Mouse (Mus musculus): Measurements from ENCODE around the gene Gsdme. TPM values are rescaled to one million over a fixed set of nuclear protein-coding genes. Genes with fewer than 3 reads are reported as not detected.

Gsdme gene
- polyA plus RNA-seq, 1 experiment from 2014 or later, result 32.2 TPM

- peak overlapping the region; percentile 71 for H3K9ac ChIP-seq (ENCODE audit: low read length)
- no peaks in the 10 kb centered on the region for H3K27me3 ChIP-seq (ENCODE audit: control insufficient read depth, insufficient read depth, low read length)
- peak overlapping the region; percentile 81 for H3K4me2 ChIP-seq (ENCODE audit: low read depth, low read length)
- ATAC-seq (ENCODE audit: insufficient read depth, low FRiP score), result peak; percentile 90
- 2% methylated on average over 32 of the region's 35 CpGs for WGBS
- H3K4me1 ChIP-seq (ENCODE audit: control insufficient read depth, insufficient read depth, low read length), result 0 out of 2 replicates have a peak, but pooled peaks cover 3% of the 10 kb centered on the region
- H3K27ac ChIP-seq (ENCODE audit: low read length), result no peak overlapping the region
- no peaks in the 10 kb centered on the region for H3K9me3 ChIP-seq (replicated peaks; ENCODE audit: control insufficient read depth, low read length)
- H3K4me3 ChIP-seq (replicated peaks; ENCODE audit: low read length), result peak overlapping the region; percentile 53
- no peaks in the 10 kb centered on the region for H3K36me3 ChIP-seq (ENCODE audit: control insufficient read depth, insufficient read depth, low read length)
These were observed 2.3 kb downstream of the Gsdme start for GRCm38 (mm10) chr6:50261201-50261921.

GRCm38 (mm10) chr6:50255356-50255755 lies 8.3 kb downstream of the Gsdme start:
- WGBS, result 63% methylated on average over 5 of the region's 5 CpGs
- no peaks in the 10 kb centered on the region for H3K36me3 ChIP-seq (ENCODE audit: control insufficient read depth, insufficient read depth, low read length)
- no peaks in the 10 kb centered on the region for H3K27me3 ChIP-seq (ENCODE audit: control insufficient read depth, insufficient read depth, low read length)
- no peak for ATAC-seq (ENCODE audit: insufficient read depth, low FRiP score)
- no peak overlapping the region for H3K9ac ChIP-seq (ENCODE audit: low read length)
- no peak overlapping the region for H3K4me2 ChIP-seq (ENCODE audit: low read depth, low read length)
- H3K27ac ChIP-seq (ENCODE audit: low read length), result no peak overlapping the region
- H3K9me3 ChIP-seq (replicated peaks; ENCODE audit: control insufficient read depth, low read length), result no peaks in the 10 kb centered on the region
- H3K4me1 ChIP-seq (ENCODE audit: control insufficient read depth, insufficient read depth, low read length), result 0 out of 2 replicates have a peak, but pooled peaks cover 4% of the 10 kb centered on the region
- H3K4me3 ChIP-seq (replicated peaks; ENCODE audit: low read length), result no peak overlapping the region

GRCm38 (mm10) chr6:50254723-50255184 lies 8.9 kb downstream of the Gsdme start:
- WGBS, result 17% methylated on average over 10 of the region's 10 CpGs
- Histone ChIP-seq H3K9ac (ENCODE audit: low read length) (no peak overlapping the region), H3K9me3 (replicated peaks; ENCODE audit: control insufficient read depth, low read length) (no peaks in the 10 kb centered on the region), H3K27ac (ENCODE audit: low read length) (0 out of 2 replicates have a peak overlapping the region, but pooled peaks have one; percentile 42), H3K27me3 (ENCODE audit: control insufficient read depth, insufficient read depth, low read length) (no peaks in the 10 kb centered on the region), H3K4me2 (ENCODE audit: low read depth, low read length) (peak overlapping the region; percentile 31), H3K36me3 (ENCODE audit: control insufficient read depth, insufficient read depth, low read length) (no peaks in the 10 kb centered on the region), H3K4me1 (ENCODE audit: control insufficient read depth, insufficient read depth, low read length) (0 out of 2 replicates have a peak, but pooled peaks cover 4% of the 10 kb centered on the region), H3K4me3 (replicated peaks; ENCODE audit: low read length) (no peak overlapping the region)
- ATAC-seq (ENCODE audit: insufficient read depth, low FRiP score), result no peak

- H3K36me3 ChIP-seq (ENCODE audit: control insufficient read depth, insufficient read depth, low read length), result no peaks in the 10 kb centered on the region
- H3K27ac ChIP-seq (ENCODE audit: low read length), result no peak overlapping the region
- no peak overlapping the region for H3K4me3 ChIP-seq (replicated peaks; ENCODE audit: low read length)
- no peaks in the 10 kb centered on the region for H3K27me3 ChIP-seq (ENCODE audit: control insufficient read depth, insufficient read depth, low read length)
- H3K4me2 ChIP-seq (ENCODE audit: low read depth, low read length), result no peak overlapping the region
- 66% methylated on average over 5 of the region's 5 CpGs for WGBS
- no peak overlapping the region for H3K9ac ChIP-seq (ENCODE audit: low read length)
- 0 out of 2 replicates have a peak, but pooled peaks cover 4% of the 10 kb centered on the region for H3K4me1 ChIP-seq (ENCODE audit: control insufficient read depth, insufficient read depth, low read length)
- H3K9me3 ChIP-seq (replicated peaks; ENCODE audit: control insufficient read depth, low read length), result no peaks in the 10 kb centered on the region
- no peak for ATAC-seq (ENCODE audit: insufficient read depth, low FRiP score)
These were observed 11.0 kb downstream of the Gsdme start for GRCm38 (mm10) chr6:50252690-50253089.

- H3K4me3 ChIP-seq (replicated peaks; ENCODE audit: low read length), result no peak overlapping the region
- H3K9me3 ChIP-seq (replicated peaks; ENCODE audit: control insufficient read depth, low read length), result no peaks in the 10 kb centered on the region
- H3K9ac ChIP-seq (ENCODE audit: low read length), result no peak overlapping the region
- H3K27ac ChIP-seq (ENCODE audit: low read length), result no peak overlapping the region
- 80% methylated on average over 4 of the region's 4 CpGs for WGBS
- H3K27me3 ChIP-seq (ENCODE audit: control insufficient read depth, insufficient read depth, low read length), result no peaks in the 10 kb centered on the region
- no peaks in the 10 kb centered on the region for H3K4me1 ChIP-seq (ENCODE audit: control insufficient read depth, insufficient read depth, low read length)
- no peaks in the 10 kb centered on the region for H3K36me3 ChIP-seq (ENCODE audit: control insufficient read depth, insufficient read depth, low read length)
- no peak for ATAC-seq (ENCODE audit: insufficient read depth, low FRiP score)
- H3K4me2 ChIP-seq (ENCODE audit: low read depth, low read length), result no peak overlapping the region
These were observed 15.9 kb downstream of the Gsdme start for GRCm38 (mm10) chr6:50247791-50248190.

- Histone ChIP-seq H3K9me3 (replicated peaks; ENCODE audit: control insufficient read depth, low read length) (no peaks in the 10 kb centered on the region), H3K9ac (ENCODE audit: low read length) (no peak overlapping the region), H3K27ac (ENCODE audit: low read length) (no peak overlapping the region), H3K4me3 (replicated peaks; ENCODE audit: low read length) (no peak overlapping the region), H3K4me1 (ENCODE audit: control insufficient read depth, insufficient read depth, low read length) (no peaks in the 10 kb centered on the region), H3K36me3 (ENCODE audit: control insufficient read depth, insufficient read depth, low read length) (no peaks in the 10 kb centered on the region), H3K27me3 (ENCODE audit: control insufficient read depth, insufficient read depth, low read length) (no peaks in the 10 kb centered on the region), H3K4me2 (ENCODE audit: low read depth, low read length) (no peak overlapping the region)
- ATAC-seq (ENCODE audit: insufficient read depth, low FRiP score), result no peak
- 54% methylated on average over 2 of the region's 2 CpGs for WGBS
These were observed 16.3 kb downstream of the Gsdme start for GRCm38 (mm10) chr6:50247356-50247755.

GRCm38 (mm10) chr6:50244967-50245366 lies 18.7 kb downstream of the Gsdme start:
- 67% methylated on average over 4 of the region's 4 CpGs for WGBS
- H3K9ac ChIP-seq (ENCODE audit: low read length), result no peak overlapping the region
- H3K27me3 ChIP-seq (ENCODE audit: control insufficient read depth, insufficient read depth, low read length), result no peaks in the 10 kb centered on the region
- no peak overlapping the region for H3K4me2 ChIP-seq (ENCODE audit: low read depth, low read length)
- no peak overlapping the region for H3K4me3 ChIP-seq (replicated peaks; ENCODE audit: low read length)
- H3K9me3 ChIP-seq (replicated peaks; ENCODE audit: control insufficient read depth, low read length), result no peaks in the 10 kb centered on the region
- H3K27ac ChIP-seq (ENCODE audit: low read length), result no peak overlapping the region
- no peaks in the 10 kb centered on the region for H3K4me1 ChIP-seq (ENCODE audit: control insufficient read depth, insufficient read depth, low read length)
- ATAC-seq (ENCODE audit: insufficient read depth, low FRiP score), result no peak
- no peaks in the 10 kb centered on the region for H3K36me3 ChIP-seq (ENCODE audit: control insufficient read depth, insufficient read depth, low read length)

- ATAC-seq (ENCODE audit: insufficient read depth, low FRiP score), result no peak
- no peak overlapping the region for H3K4me3 ChIP-seq (replicated peaks; ENCODE audit: low read length)
- no peak overlapping the region for H3K27ac ChIP-seq (ENCODE audit: low read length)
- no peaks in the 10 kb centered on the region for H3K36me3 ChIP-seq (ENCODE audit: control insufficient read depth, insufficient read depth, low read length)
- no peaks in the 10 kb centered on the region for H3K9me3 ChIP-seq (replicated peaks; ENCODE audit: control insufficient read depth, low read length)
- H3K4me2 ChIP-seq (ENCODE audit: low read depth, low read length), result no peak overlapping the region
- H3K27me3 ChIP-seq (ENCODE audit: control insufficient read depth, insufficient read depth, low read length), result no peaks in the 10 kb centered on the region
- WGBS, result 82% methylated on average over 4 of the region's 4 CpGs
- no peaks in the 10 kb centered on the region for H3K4me1 ChIP-seq (ENCODE audit: control insufficient read depth, insufficient read depth, low read length)
- no peak overlapping the region for H3K9ac ChIP-seq (ENCODE audit: low read length)
These were observed 19.5 kb downstream of the Gsdme start for GRCm38 (mm10) chr6:50244126-50244525.

- no peaks in the 10 kb centered on the region for H3K36me3 ChIP-seq (ENCODE audit: control insufficient read depth, insufficient read depth, low read length)
- no peaks in the 10 kb centered on the region for H3K4me1 ChIP-seq (ENCODE audit: control insufficient read depth, insufficient read depth, low read length)
- H3K27ac ChIP-seq (ENCODE audit: low read length), result no peak overlapping the region
- WGBS, result 68% methylated on average over 5 of the region's 5 CpGs
- H3K4me2 ChIP-seq (ENCODE audit: low read depth, low read length), result no peak overlapping the region
- ATAC-seq (ENCODE audit: insufficient read depth, low FRiP score), result no peak
- no peaks in the 10 kb centered on the region for H3K9me3 ChIP-seq (replicated peaks; ENCODE audit: control insufficient read depth, low read length)
- no peak overlapping the region for H3K4me3 ChIP-seq (replicated peaks; ENCODE audit: low read length)
- no peak overlapping the region for H3K9ac ChIP-seq (ENCODE audit: low read length)
- H3K27me3 ChIP-seq (ENCODE audit: control insufficient read depth, insufficient read depth, low read length), result no peaks in the 10 kb centered on the region
These were observed 23.2 kb downstream of the Gsdme start for GRCm38 (mm10) chr6:50240437-50240836.
